Mouse (Mus musculus): Measurements from ENCODE around the gene Zyx. TPM values are rescaled to one million over a fixed set of nuclear protein-coding genes. Genes with fewer than 3 reads are reported as not detected.
A peak's percentile ranks its signal among the peaks of the same experiment; 100 is the strongest.

Zyx gene
- total RNA-seq, 2 experiments from 2014 or later: 39.5 to 40.3 TPM

DNA sequence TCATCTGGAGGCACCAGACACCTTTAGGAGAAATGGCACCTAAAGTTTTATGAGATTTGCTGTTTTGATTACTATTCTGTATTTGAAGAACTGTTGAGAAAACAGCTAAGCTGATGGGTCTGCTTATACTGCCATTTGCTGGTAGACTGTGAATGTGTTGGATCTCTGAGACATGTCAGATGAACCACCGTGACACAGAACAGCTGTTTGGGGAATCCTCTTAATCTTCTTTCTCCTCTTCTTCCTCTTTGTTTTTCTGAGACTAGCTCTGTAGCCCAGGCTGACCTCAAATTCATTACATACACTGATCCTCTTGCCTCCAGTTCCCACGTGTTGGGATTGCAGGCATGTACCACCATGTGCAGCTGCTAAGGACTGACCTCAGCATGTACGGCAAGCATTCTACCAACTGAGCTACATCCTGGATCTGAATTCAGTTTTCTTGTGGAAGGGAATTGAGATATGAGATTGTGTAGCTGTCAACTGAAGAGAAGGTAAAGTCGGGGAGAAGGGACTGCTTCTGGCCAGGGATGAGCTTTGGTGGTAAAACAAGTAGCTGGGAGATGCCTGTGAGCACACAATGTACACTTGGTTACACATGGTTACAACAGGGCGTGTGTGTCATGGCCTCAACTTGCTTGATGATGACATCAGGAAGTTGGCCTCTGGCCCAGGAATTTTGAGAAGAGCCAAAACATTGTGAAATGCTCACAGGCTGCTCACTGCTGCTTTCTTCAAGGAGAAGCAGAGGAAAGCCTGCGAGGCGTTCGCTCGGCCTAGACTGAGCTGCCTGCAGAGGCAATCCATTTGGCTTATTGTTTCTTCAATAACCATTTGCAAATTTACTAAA lies 46.8 kb downstream of the Zyx start:
- peak in 1 of 2 experiments; percentile 50 for DNase-seq (ENCODE audit: low spot score in 2 of 2)

DNA sequence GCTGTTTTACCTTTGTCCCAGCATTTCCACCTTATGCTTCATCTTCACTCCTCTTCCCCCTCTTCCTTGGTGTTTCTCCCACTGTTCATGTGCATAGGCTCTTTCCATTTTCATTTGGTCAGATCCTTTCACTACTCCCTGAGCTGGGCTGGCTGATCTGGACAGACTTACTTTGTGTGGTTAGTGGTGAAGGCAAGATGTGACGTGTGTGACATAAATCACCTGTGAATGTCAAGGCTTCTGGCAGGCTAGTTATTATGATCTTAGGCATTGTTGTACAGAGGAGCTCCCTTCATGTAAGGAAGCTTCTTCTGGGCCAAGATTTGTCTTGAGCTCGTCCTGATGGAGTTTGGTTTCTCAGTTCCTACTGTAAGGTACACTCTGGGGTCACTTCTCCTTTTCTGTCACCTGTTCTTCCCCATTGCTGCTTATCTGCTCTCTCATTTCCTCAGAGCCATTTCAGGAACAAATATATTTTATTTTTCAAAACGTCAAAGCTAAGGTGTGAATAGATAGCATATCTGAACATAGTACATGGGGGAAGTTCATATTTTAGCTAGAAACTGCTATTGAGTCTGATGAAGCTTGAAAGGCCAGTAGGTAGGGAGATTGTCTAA lies 47.7 kb downstream of the Zyx start:
- DNase-seq (ENCODE audit: low spot score in 2 of 2): no peak

DNA sequence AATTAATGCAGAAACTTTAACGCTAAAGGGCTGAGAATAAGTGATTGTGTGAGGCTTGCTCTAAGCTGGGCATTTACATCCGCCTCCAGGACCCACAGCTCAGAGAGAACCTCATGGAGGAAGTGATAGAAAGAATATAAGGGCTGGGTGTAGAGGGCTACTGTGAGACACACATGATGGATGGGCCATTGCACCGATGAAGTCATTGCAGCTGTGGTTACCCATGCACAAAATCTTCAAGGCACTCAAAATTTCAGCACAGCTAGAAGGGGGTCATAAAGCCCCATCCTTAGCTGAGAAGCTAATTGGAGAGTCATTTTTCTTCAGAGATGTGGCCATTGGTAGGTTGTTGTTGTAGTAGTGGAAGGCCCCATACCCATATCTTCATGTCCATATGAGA lies 48.9 kb downstream of the Zyx start:
- DNase-seq (ENCODE audit: low spot score in 2 of 2): no peak

DNA sequence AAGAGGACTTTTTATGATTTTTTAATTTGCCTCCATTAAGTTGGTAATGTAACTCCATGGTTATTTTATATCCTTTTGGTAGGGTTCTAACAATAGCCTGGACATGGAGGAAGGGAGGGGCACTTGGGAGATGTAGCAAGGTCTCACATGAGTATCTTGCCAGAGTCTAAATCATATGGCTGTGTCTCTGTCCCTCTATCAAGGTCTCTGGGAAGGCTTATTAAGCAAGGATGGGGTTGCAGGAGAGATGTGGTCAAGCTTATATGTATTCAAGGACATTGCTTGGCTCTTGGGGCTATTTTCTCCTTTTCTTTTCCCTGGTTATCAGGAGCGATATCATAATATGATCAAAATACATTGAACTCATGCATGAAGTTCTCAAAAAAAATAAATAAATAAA lies 49.6 kb downstream of the Zyx start:
- DNase-seq (ENCODE audit: low spot score in 2 of 2): no peak

DNA sequence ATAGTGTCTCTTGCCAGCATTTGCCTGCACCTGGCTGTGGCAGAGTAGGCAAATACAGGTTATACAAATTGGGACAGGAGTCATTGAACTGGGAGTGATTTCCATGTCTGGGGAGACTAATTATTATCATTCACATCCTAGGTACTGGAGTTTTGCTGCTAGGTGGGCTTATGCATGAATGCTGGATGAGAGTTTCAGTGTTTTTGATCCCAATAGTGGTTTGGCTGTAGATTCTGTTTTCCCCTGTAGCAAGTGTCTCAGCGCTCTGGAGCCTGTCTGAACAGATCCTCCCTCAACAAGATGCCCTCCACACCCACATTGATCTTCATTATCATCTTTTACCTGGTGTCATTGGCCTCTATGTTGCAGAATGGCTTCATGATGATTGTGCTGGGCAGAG lies 50.5 kb downstream of the Zyx start, which contains the start of gene Tas2r143:
Gene Tas2r143 (plus strand): TSS at position 301 of the 400 bp plus-strand sequence.
- no peak for DNase-seq (ENCODE audit: low spot score in 2 of 2)

DNA sequence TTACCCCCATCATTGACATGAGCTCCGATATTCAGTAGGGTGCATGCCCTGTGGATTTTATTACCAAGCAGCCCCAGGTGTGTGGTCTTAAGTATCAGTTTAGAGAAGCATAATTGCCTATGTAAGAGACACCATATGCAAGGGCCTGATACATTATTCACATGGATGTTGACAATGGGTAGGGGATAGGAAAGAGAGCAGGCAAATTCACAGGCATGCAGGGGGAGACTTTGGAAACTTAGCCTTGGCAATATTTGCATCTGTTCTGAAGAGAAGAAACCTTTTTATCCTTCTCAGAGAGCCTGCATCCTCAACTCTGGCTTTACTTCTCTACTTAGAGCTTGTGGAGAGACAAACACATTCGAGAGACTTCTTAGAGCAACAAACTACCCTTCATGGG lies 55.7 kb downstream of the Zyx start, which contains the start of gene Tas2r135:
Gene Tas2r135 (plus strand): TSS at position 301 of the 400 bp plus-strand sequence.
- no peak for DNase-seq (ENCODE audit: low spot score in 2 of 2)

Other genes with a start within 250 kb of the Zyx start
- gene Tas2r139, start 208.7 kb upstream of the Zyx start, total RNA-seq (2021): not detected
- not detected for gene Tas2r144, start 134.3 kb upstream of the Zyx start, total RNA-seq (2021)
- gene Gstk1, start 103.7 kb upstream of the Zyx start, total RNA-seq (2021): 10 to 100 TPM; 10.3 to 13.3 TPM
- gene Tmem139, start 87.7 kb upstream of the Zyx start, total RNA-seq (2021): not detected
- 10 to 100 TPM; 17.4 to 24.0 TPM for gene Casp2, start 84.6 kb upstream of the Zyx start, total RNA-seq (2021)
- 1 to 10 TPM; 2.8 to 3.6 TPM for gene Clcn1, start 62.9 kb upstream of the Zyx start, total RNA-seq (2021)
- gene Fam131b, start 25.0 kb upstream of the Zyx start, total RNA-seq (2021): 10 to 100 TPM; 80.2 to 82.8 TPM
- under 1 TPM; 0.13 to 0.20 TPM for gene Epha1, start 23.6 kb downstream of the Zyx start, total RNA-seq (2021)
- gene Tas2r143, start 50.6 kb downstream of the Zyx start, total RNA-seq (2021): not detected
- gene Tas2r135, start 55.8 kb downstream of the Zyx start, total RNA-seq (2021): not detected
- not detected for gene Tas2r126, start 84.9 kb downstream of the Zyx start, total RNA-seq (2021)
- gene Olfr458, start 115.6 kb downstream of the Zyx start, total RNA-seq (2021): not detected
- not detected for gene Olfr457, start 126.7 kb downstream of the Zyx start, total RNA-seq (2021)
- not detected for gene Olfr456, start 137.6 kb downstream of the Zyx start, total RNA-seq (2021)
- gene Olfr455, start 198.0 kb downstream of the Zyx start, total RNA-seq (2021): not detected
- not detected for gene Tcaf3, start 248.1 kb downstream of the Zyx start, total RNA-seq (2021)